Mouse (Mus musculus): ENCODE data around the gene Tll2.

Tll2 gene

DNA sequence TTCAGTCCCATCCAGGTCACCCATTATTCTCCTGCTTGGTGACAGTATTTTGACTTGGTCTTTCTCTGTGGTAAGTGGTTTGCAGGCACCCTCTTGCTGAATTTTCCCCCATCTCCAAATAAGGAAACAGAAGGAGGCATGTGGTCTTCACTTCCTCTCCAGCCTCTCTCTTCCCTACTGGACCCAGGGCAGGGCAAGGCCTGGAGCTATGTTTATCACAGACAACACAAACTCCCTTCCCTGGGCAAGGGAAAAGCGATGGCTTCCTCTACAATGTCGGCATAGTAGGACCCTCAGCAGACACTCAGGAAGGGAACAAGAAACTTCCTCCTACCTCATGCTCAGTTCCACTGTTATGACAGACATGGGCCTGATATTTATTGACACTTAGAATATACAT is 114.7 kb downstream of the Tll2 start:
- no peak for DNase-seq (ENCODE audit: low read depth in 1 of 2, low spot score in 2 of 2)

DNA sequence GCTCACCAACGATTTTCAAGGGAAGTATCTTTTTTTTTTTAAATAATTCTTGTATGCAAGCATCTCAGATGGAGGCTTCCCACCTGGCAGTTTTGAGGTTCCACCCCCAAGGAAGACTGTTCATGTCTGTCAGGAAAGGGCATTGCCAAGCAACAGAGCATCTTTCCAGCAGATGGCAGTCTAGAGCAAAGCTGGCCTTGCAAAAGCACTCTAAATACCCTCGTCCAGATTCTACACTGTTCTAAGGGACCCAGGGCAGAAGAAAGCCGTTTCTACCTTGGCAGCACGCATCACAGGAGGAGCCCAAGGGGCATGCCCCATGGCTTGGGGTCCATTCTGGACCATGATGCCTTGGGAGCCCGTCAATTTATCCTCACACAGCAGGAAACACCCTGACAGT is 116.8 kb downstream of the Tll2 start:
- no peak for DNase-seq (ENCODE audit: low read depth in 1 of 2, low spot score in 2 of 2)

- no peak for DNase-seq (ENCODE audit: low read depth in 1 of 2, low spot score in 2 of 2)
Observed at GRCm38 (mm10) chr19:41088491-41088890, 118.1 kb downstream of the Tll2 start.

DNA sequence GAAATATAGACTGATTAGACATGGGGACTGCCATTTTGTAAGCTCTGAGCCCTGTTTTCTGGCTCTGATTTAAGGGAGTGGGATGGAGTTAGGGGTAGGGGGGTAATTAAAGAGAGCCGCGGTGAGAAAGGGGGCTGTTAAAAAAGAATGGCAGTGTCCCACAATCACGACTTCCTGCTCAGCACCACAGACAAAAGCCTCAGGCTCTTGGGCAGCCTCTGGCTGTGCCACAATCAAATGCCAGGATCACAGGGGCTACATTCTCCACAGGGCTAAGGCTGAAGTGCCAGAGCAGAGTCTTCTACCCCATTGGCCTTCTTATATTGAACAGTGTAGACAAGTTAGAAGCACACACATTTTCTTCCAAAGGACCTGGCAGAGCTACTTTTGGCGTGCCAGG is 118.7 kb downstream of the Tll2 start:
- DNase-seq (ENCODE audit: low read depth in 1 of 2, low spot score in 2 of 2): no peak

GRCm38 (mm10) chr19:41086700-41087099 is 119.9 kb downstream of the Tll2 start:
- DNase-seq (ENCODE audit: low read depth in 1 of 2, low spot score in 2 of 2): peak; percentile 21 to 25

GRCm38 (mm10) chr19:41086289-41086688 is 120.3 kb downstream of the Tll2 start:
- no peak for DNase-seq (ENCODE audit: low read depth in 1 of 2, low spot score in 2 of 2)

DNA sequence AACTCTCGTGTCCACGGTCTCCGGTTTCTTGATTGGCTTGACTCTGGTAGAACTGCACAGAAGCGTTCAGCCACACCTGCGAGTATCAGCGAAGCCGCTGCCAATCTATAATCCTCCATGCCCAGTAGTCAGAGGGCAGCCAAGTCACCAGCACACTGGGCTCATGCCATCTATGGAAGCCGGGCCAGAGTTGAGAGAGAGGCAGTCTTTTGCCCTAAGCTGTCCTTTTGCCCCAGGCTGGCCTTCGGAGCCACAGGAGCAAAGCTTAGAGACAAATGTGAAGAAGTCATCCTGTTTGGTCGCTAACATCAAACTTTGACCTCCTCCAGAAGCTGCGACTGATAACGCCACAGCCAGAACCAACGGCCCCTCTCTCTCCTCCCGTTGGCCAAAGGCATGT is 123.0 kb downstream of the Tll2 start:
- no peak for DNase-seq (ENCODE audit: low read depth in 1 of 2, low spot score in 2 of 2)

DNA sequence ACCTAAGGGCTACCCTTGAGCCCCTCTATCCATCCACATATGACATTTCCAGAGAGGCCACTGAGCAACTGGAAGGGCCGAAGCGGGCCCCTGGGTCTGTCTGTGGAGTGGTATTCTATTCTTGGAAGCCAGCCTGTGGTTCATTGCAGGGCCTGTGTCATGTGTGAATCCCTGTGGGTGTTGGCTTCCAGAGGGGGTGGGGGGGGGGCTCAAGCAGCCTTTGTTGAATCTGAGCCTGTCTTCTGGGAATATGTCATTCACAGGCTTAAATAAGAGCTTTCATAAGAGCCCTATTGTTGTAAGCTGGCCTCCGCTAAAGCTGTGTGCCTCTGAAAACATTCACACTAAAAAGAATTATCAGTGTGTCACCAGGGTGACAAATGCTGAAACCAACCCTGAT is 125.0 kb downstream of the Tll2 start:
- DNase-seq (ENCODE audit: low read depth in 1 of 2, low spot score in 2 of 2): no peak

DNA sequence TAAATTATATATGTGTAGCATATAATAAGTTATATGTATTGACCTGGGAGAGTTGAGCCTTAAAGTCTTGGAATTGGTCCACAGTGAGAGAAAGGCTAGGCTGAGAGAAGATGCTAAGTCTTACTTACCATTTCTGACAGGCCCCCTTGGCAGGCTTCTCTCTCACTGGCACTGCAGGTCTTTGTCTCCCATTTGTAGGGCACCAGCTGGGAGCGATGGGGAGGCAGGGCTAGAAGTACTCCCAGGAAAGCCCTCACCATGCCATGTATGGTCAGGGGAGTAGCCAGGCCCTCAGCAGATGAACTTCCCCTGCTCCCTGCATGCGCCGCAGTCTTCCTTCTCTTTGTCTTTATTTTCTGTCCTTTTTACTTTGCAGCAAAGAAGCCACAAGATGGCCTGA is 129.7 kb downstream of the Tll2 start, which contains the start of gene Opalin:
Gene Opalin, minus strand, starts transcription at position 208 of the 400 bp plus-strand sequence.
- no peak for DNase-seq (ENCODE audit: low read depth in 1 of 2, low spot score in 2 of 2)

GRCm38 (mm10) chr19:41073746-41074455 is 132.7 kb downstream of the Tll2 start:
- no peak for DNase-seq (ENCODE audit: low read depth in 1 of 2, low spot score in 2 of 2)

GRCm38 (mm10) chr19:41071500-41071899 is 135.1 kb downstream of the Tll2 start:
- DNase-seq (ENCODE audit: low read depth in 1 of 2, low spot score in 2 of 2): peak; percentile 38 to 75

- DNase-seq (ENCODE audit: low read depth in 1 of 2, low spot score in 2 of 2): no peak
Observed at GRCm38 (mm10) chr19:41054702-41055101, 151.9 kb downstream of the Tll2 start.

DNA sequence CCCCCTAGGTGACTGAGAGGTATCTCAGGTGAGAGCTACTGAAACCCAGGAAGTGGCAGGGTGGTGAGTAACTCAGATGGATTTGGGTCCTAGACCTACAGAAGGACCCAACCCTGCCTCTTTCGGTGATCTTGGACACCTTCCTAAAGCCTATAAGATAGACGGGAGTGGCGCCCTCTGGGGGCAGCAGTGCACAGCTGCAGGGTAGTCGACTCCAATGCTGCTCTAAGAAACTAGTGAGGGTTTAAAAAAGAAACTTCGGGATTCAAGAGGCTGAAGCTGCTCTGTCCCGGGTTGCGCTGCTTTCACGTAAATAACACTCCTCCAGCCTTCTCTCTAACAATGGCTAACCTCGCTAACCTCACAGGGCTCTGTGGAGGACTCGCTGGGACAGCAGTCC is 153.1 kb downstream of the Tll2 start:
- no peak for DNase-seq (ENCODE audit: low read depth in 1 of 2, low spot score in 2 of 2)

GRCm38 (mm10) chr19:41052247-41052646 is 154.4 kb downstream of the Tll2 start:
- DNase-seq (ENCODE audit: low read depth in 1 of 2, low spot score in 2 of 2): no peak

DNA sequence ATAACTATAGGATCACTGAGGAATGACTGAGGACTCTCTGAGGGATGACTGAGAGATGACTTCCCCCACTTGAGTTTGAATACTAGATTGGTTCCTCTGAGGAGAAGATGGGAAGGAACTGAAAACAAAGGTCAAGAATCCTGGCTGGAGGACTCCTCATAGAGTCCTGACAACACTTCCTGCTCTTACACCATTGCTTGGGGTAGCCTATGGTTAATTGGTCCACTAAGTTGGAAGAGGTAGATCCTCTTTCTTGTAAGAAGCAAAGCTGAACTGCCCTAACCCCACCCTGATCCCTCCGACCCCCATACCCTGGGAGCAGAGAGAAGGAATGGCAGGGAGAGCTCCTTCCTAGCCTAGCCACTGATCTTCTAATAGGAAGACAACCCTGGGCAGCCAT is 154.9 kb downstream of the Tll2 start:
- no peak for DNase-seq (ENCODE audit: low read depth in 1 of 2, low spot score in 2 of 2)

GRCm38 (mm10) chr19:41048187-41048559 is 158.5 kb downstream of the Tll2 start:
- no peak for DNase-seq (ENCODE audit: low read depth in 1 of 2, low spot score in 2 of 2)

DNA sequence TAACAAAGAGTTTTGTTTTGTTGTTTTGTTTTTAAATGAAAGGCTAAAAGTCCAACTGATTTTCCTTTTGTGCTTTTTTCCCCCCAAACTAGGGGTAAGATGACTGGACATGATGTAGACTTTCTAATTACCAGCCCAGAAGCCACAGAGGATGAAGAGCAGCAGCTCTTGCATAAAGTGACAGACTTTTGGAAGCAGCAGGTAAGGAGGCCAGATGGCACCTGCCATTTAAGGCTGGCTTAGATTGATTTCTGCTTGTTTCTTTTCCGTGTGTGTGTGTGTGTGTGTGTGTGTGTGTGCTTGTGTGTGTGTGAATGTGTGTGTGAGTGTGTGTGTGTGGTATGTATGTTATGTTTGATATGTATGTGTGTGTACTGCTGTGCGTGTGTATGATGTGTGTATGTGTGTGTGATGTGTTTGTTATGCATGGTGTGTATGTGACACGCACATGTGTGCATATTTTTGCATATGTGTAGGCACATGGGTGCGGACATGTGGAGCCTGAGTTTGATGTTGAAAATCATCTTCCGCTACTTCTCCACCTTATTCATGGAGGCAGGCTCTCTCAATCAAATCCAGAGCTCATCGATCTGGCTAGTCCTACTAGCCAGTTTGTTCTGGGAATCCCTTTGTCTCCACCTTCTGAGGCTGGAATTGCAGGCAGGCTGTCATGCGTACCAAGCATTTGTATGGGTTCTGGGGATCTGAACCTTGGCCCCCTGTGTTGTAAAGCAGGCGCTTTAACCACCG is 159.0 kb downstream of the Tll2 start:
- DNase-seq (ENCODE audit: low read depth in 1 of 2, low spot score in 2 of 2): no peak

- DNase-seq (ENCODE audit: low read depth in 1 of 2, low spot score in 2 of 2): no peak
Observed at GRCm38 (mm10) chr19:41045091-41045770, 161.4 kb downstream of the Tll2 start.

DNA sequence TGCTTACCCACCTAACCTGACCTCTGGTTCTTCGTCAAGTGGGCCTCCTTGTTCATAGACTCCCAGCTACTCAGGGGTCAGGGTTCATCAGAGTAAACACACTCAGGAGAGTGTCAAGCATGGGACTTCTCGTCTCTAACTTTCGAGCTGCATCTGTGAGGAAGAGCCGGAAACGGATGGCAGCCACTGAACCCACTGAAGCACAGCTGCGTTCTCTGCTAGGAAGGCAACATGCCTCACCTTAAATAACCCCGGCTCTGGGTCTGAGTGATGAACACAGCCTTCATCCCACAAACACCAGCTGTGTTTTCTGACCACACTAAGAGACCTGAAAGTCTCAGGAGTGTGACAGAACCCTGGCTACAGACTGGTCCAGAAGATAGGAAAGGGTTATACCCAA is 167.5 kb downstream of the Tll2 start:
- DNase-seq (ENCODE audit: low read depth in 1 of 2, low spot score in 2 of 2): no peak

GRCm38 (mm10) chr19:41035809-41036551 is 170.7 kb downstream of the Tll2 start:
- no peak for DNase-seq (ENCODE audit: low read depth in 1 of 2, low spot score in 2 of 2)
